Mouse (Mus musculus): ENCODE data around the gene 1190002N15Rik.
A peak's percentile ranks its signal among the peaks of the same experiment; 100 is the strongest.

The 1190002N15Rik gene

GRCm38 (mm10) chr9:94529146-94529746 lies 8.6 kb downstream of the 1190002N15Rik start:
- no peak for DNase-seq

GRCm38 (mm10) chr9:94526473-94526872 lies 11.4 kb downstream of the 1190002N15Rik start:
- DNase-seq, result no peak

GRCm38 (mm10) chr9:94512246-94512645 lies 25.6 kb downstream of the 1190002N15Rik start:
- DNase-seq, result no peak

- no peak for DNase-seq
Observed at GRCm38 (mm10) chr9:94511139-94511538, 26.7 kb downstream of the 1190002N15Rik start.

- DNase-seq, result no peak
Observed at GRCm38 (mm10) chr9:94506980-94507379, 30.9 kb downstream of the 1190002N15Rik start.

- no peak for DNase-seq
Observed at GRCm38 (mm10) chr9:94491467-94491866, 46.4 kb downstream of the 1190002N15Rik start.

GRCm38 (mm10) chr9:94487976-94488375 lies 49.9 kb downstream of the 1190002N15Rik start:
- no peak for DNase-seq

- DNase-seq, result no peak
Observed at GRCm38 (mm10) chr9:94483291-94483879, 54.5 kb downstream of the 1190002N15Rik start.

- peak; percentile 60 for DNase-seq
Observed at GRCm38 (mm10) chr9:94482215-94482975, 55.5 kb downstream of the 1190002N15Rik start.

- DNase-seq, result no peak
Observed at GRCm38 (mm10) chr9:94481057-94481456, 56.8 kb downstream of the 1190002N15Rik start.

- DNase-seq, result no peak
Observed at GRCm38 (mm10) chr9:94479382-94479781, 58.5 kb downstream of the 1190002N15Rik start.

GRCm38 (mm10) chr9:94478954-94479353 lies 58.9 kb downstream of the 1190002N15Rik start:
- DNase-seq, result no peak

GRCm38 (mm10) chr9:94475973-94476372 lies 61.9 kb downstream of the 1190002N15Rik start:
- DNase-seq, result no peak

- no peak for DNase-seq
Observed at GRCm38 (mm10) chr9:94473898-94474297, 64.0 kb downstream of the 1190002N15Rik start.

GRCm38 (mm10) chr9:94472963-94473582 lies 64.8 kb downstream of the 1190002N15Rik start:
- no peak for DNase-seq

GRCm38 (mm10) chr9:94471485-94471884 lies 66.4 kb downstream of the 1190002N15Rik start:
- no peak for DNase-seq
